Mouse (Mus musculus) midbrain, embryonic 14.5 days (tissue): ENCODE results near the gene 9230112D13Rik. TPM values are rescaled to one million over a fixed set of nuclear protein-coding genes. Genes with fewer than 3 reads are reported as not detected.

Source experiments
- ATAC-seq: fragments of 200-750 bp; cut with Nextera tagmentation; 2 replicates; pipeline ENCODE4 v1.8.0; 2017; ENCODE audit warnings: moderate number of reproducible peaks, moderate library complexity; ENCODE audit not compliant: low FRiP score, low TSS enrichment
- DNase-seq: peaks from one replicate; pipeline ENCODE4 v3.0.0-alpha.2; 2015
- H3K27ac ChIP-seq: fragments of 300-500 bp; sonication (generic); replicated peaks from 2 replicates; pipeline ENCODE4 v1.5.1; 2014; ENCODE audit warnings: mild to moderate bottlenecking, low read depth, low read length, moderate library complexity
- H3K27me3 ChIP-seq: fragments of 300-500 bp; sonication (generic); 2 replicates; pipeline ENCODE4 v1.6.1; 2014; ENCODE audit warnings: low read length, control low read depth, mixed read lengths; ENCODE audit not compliant: control insufficient read depth, insufficient read depth
- H3K36me3 ChIP-seq: fragments of 300-500 bp; sonication (generic); 2 replicates; pipeline ENCODE4 v1.6.1; 2014; ENCODE audit warnings: low read length, control low read depth; ENCODE audit not compliant: control insufficient read depth, insufficient read depth
- H3K4me1 ChIP-seq: fragments of 300-500 bp; sonication (generic); 2 replicates; pipeline ENCODE4 v1.6.1; 2014; ENCODE audit warnings: mild to moderate bottlenecking, antibody characterized with exemption, low read length, control low read depth; ENCODE audit not compliant: control insufficient read depth, insufficient read depth
- H3K4me2 ChIP-seq: fragments of 300-500 bp; sonication (generic); 2 replicates; pipeline ENCODE4 v1.6.1; 2014; ENCODE audit warnings: mild to moderate bottlenecking, low read length, moderate library complexity
- H3K4me3 ChIP-seq: fragments of 300-500 bp; sonication (generic); replicated peaks from 2 replicates; pipeline ENCODE4 v1.5.1; 2014; ENCODE audit warnings: low read depth, low read length
- H3K9ac ChIP-seq: fragments of 300-500 bp; sonication (generic); replicated peaks from 2 replicates; pipeline ENCODE4 v1.6.1; 2014; ENCODE audit warnings: mild to moderate bottlenecking, low read length, moderate library complexity
- H3K9me3 ChIP-seq: fragments of 300-500 bp; sonication (generic); 2 replicates; pipeline ENCODE4 v1.6.1; 2016; ENCODE audit warnings: low read length, control low read depth, mixed read lengths; ENCODE audit not compliant: control insufficient read depth
- WGBS: fragments of 180-500 bp; shearing (Covaris S2); extraction: QIAGEN DNeasy Blood & Tissue Kit; methylation state at CpG from one replicate; pipeline ENCODE4 v1.1.7; 2014; 5-methylcytosine and 5-hydroxymethylcytosine counted together
- polyA plus RNA-seq: library from polyadenylated mRNA; unstranded; fragments of >200 nt; fragmentation: Nextera tagmentation; extraction: Ambion mirVana; gene quantifications from 2 replicates; pipeline ENCODE4 v1.2.1, GENCODE M21; 2014

The 9230112D13Rik gene
- not detected in 2 replicates for polyA plus RNA-seq

DNA sequence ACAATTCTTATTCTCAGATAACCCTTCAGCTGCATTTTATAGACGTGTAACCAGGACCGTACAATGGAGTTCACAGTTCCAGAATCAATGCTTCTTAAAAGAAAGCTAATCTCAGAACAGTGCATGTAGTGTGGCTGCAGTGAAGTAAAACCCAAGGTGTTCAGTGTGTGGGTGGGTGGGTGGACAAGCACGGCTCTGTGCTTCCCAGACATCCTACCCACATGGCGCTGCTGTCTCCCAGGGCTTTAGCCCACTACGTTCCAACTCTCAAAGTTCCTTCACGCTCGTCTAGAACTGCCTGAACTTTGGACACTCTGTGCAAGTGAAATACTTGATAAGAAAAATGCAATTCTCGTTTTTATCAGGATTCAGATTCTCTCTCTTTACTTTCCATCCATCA lies at the start of gene 9230112D13Rik:
Gene 9230112D13Rik, minus strand, starts transcription at position 101 of the 400 bp plus-strand sequence.
- no peaks in the 10 kb centered on the region for H3K9me3 ChIP-seq
- ATAC-seq, result no peak
- no peaks in the 10 kb centered on the region for H3K27me3 ChIP-seq
- H3K27ac ChIP-seq, result no peak within 1 kb of the TSS
- no peak within 1 kb of the TSS for H3K4me2 ChIP-seq
- 92% methylated on average over 8 of the region's 8 CpGs for WGBS
- no peaks in the 10 kb centered on the region for H3K36me3 ChIP-seq
- no peak for DNase-seq
- H3K4me1 ChIP-seq, result no peaks in the 10 kb centered on the region
- no peak within 1 kb of the TSS for H3K9ac ChIP-seq
- H3K4me3 ChIP-seq, result no peak within 1 kb of the TSS

DNA sequence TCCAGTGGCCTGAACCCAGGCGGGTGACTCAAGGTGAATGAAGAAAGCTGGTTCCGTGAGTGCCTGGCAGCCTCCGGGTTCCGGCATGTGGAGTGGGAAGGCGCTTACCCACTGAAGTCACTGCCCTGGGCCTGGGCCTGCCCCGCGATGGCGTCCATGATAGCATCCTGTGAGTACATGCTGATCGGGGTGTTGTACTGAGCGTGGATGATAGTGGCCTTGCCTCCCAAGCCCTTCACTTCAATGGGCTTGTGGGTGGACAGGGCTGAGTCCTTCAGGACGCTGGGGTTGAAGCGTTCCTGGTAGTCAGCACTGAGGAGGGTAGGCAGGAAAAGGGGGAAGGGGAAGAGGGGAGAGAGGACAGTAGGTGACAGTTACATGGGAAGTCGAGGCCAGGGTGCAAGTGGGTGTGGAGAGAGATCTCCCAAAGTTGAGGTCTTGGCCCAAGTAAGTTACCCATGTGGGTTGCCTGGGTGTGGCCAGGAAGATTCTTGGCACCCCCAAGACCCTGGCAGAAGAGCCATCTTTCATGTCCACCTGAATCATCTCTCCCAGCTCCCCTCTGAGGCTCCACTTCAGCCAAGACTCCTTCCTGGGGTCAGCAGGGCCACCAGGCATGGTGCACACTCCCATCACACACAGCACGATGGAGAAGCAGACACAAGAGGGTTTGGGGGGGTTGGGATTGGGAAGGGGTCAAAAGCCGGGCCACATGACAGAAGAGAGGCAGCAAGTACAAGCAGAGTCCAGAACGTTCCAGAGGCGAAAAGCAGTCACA lies 49.2 kb upstream of the 9230112D13Rik start:
- Histone ChIP-seq H3K36me3 (no peaks in the 10 kb centered on the region), H3K4me2 (no peak overlapping the region), H3K4me1 (0 out of 2 replicates have a peak, but pooled peaks cover 3% of the 10 kb centered on the region), H3K27ac (no peak overlapping the region), H3K9me3 (no peaks in the 10 kb centered on the region), H3K9ac (no peak overlapping the region), H3K27me3 (no peaks in the 10 kb centered on the region), H3K4me3 (no peak overlapping the region)
- no peak for DNase-seq
- 86% methylated on average over 17 of the region's 17 CpGs for WGBS
- ATAC-seq, result no peak

DNA sequence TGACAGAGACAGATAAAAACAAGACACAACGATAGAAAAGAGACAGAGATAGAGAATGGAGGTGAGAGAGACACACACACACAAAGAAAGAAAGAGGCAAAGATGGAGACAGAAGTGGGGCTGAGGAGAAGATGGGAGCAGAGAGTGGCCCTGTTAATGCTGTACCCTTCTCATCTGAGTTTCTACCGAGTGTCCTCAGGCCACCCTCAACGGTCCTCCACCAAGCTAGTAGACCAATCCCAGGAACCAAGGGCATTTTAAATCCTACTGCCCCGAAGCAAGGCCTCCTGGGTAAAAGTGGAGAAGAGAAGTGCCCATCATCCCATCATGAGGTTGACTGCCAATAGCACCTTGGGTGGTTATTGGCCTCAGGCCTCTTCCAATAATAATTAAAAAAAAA lies 48.3 kb upstream of the 9230112D13Rik start:
- WGBS, result 83% methylated on average over 4 of the region's 4 CpGs
- Histone ChIP-seq H3K9ac (no peak overlapping the region), H3K4me2 (no peak overlapping the region), H3K36me3 (no peaks in the 10 kb centered on the region), H3K27me3 (no peaks in the 10 kb centered on the region), H3K27ac (no peak overlapping the region), H3K4me1 (0 out of 2 replicates have a peak, but pooled peaks cover 3% of the 10 kb centered on the region), H3K9me3 (no peaks in the 10 kb centered on the region), H3K4me3 (no peak overlapping the region)
- DNase-seq, result no peak
- ATAC-seq, result no peak

DNA sequence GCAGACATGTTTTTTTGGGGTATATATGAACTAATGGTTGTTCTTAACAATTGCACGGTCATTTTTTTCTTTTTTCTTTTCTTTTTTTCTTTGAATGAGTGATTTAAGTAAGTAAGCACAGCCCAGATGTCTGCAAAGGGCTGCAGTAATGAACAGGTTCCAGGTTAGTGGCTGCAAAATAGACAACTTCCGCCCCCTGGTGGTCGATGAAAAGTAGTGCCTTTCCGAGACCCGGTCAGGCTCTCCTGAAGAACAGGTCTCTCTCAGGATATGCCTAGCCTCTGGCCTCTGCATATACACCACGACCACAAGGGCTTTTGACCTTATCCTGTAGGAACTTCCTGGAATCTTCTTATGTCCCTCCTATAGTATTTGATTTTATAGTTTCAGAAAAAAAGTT lies 47.7 kb upstream of the 9230112D13Rik start:
- 0 out of 2 replicates have a peak, but pooled peaks cover 3% of the 10 kb centered on the region for H3K4me1 ChIP-seq
- H3K9ac ChIP-seq, result peak overlapping the region; percentile 30; the same call in 1 of the 2 replicates
- H3K27me3 ChIP-seq, result no peaks in the 10 kb centered on the region
- H3K4me3 ChIP-seq, result peak overlapping the region; percentile 29
- H3K4me2 ChIP-seq, result peak overlapping the region; percentile 66
- 1% methylated on average over 6 of the region's 6 CpGs for WGBS
- no peak overlapping the region for H3K27ac ChIP-seq
- peak; percentile 78; the same call in 1 of the 2 replicates for ATAC-seq
- H3K9me3 ChIP-seq, result no peaks in the 10 kb centered on the region
- H3K36me3 ChIP-seq, result no peaks in the 10 kb centered on the region
- DNase-seq, result peak; percentile 93

DNA sequence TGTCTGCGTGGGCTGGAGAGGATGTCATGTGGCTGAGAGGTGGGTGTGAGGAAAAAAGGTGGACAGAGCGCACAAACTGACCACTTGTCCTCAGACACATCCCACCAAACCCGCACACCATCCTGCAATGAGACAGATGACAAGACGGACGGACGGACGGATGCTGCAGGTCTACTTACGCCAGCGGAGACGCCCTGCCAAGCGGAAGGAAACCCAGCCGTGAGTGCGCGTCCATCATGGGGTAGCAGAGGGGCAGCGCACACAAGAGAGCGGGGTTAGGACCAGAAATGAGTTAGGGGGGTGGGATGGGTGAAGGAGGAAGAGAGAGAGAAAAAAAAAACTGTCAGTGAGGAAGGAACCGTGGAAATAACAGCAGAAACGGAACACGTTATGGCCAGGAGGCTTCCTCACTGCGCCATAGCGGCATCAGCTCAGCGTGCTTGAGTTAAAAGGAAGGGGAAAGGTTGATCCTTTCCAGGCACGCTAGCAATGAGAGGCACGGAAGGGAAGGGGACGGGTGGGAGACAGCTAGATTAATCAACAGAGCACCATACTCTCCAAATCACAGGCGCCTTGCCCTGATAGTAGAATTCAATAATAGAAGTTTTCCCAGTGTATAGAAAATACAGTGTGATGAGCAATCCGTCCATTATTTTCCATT lies 47.1 kb upstream of the 9230112D13Rik start:
- DNase-seq (peak; percentile 37), ATAC-seq (no peak)
- Histone ChIP-seq H3K4me1 (0 out of 2 replicates have a peak, but pooled peaks cover 3% of the 10 kb centered on the region), H3K27me3 (no peaks in the 10 kb centered on the region), H3K4me3 (peak overlapping the region; percentile 29), H3K9me3 (no peaks in the 10 kb centered on the region), H3K27ac (no peak overlapping the region), H3K36me3 (no peaks in the 10 kb centered on the region), H3K9ac (peak overlapping the region; percentile 30; the same call in 1 of the 2 replicates), H3K4me2 (peak overlapping the region; percentile 66)
- 38% methylated on average over 27 of the region's 27 CpGs for WGBS

DNA sequence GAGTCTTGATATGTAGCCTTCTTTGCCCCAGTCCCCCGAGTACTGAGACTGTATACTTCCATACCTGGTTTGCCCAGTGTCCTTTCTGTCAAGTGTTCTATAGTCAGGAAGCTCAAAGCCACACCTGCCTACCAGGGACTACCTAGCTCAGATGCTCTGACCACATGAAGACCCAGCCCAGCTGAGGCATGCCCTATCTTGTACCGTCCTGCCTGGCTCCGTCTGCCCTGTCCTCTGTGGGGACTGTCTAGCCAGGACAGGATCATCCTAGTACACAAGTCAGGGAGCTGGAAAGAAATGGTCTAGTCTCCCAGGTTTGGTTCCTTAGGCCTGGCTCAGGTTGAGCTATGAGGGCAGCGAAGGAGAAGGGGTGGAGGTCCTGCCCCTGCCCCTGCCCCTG lies 46.0 kb upstream of the 9230112D13Rik start:
- H3K4me3 ChIP-seq, result no peak overlapping the region
- no peaks in the 10 kb centered on the region for H3K9me3 ChIP-seq
- no peak for DNase-seq
- no peak overlapping the region for H3K27ac ChIP-seq
- H3K36me3 ChIP-seq, result no peaks in the 10 kb centered on the region
- no peaks in the 10 kb centered on the region for H3K27me3 ChIP-seq
- no peak overlapping the region for H3K4me2 ChIP-seq
- no peak overlapping the region for H3K9ac ChIP-seq
- H3K4me1 ChIP-seq, result 0 out of 2 replicates have a peak, but pooled peaks cover 3% of the 10 kb centered on the region
- ATAC-seq, result no peak
- 87% methylated on average over 4 of the region's 4 CpGs for WGBS

DNA sequence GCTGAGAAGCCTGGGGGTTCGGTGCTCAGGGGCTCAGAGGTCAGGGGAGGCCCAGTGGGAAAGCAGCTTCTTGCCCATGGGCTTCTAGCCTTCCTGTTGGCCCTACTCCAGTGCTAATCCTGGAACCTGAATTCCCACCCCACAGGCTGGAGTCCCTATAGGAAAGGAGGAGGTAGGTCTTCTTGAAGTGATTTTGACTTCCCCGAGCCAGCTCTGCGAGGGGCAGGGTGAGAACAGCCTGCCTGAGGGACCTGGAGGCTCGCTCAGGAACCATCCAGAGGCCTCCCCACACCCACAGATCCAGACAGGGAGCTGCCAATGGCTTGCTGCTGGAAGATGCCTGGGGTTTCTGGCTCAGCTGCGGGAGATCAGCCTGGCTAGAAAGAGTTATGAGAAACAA lies 45.1 kb upstream of the 9230112D13Rik start:
- ATAC-seq, result no peak
- H3K4me3 ChIP-seq, result no peak overlapping the region
- no peaks in the 10 kb centered on the region for H3K9me3 ChIP-seq

DNA sequence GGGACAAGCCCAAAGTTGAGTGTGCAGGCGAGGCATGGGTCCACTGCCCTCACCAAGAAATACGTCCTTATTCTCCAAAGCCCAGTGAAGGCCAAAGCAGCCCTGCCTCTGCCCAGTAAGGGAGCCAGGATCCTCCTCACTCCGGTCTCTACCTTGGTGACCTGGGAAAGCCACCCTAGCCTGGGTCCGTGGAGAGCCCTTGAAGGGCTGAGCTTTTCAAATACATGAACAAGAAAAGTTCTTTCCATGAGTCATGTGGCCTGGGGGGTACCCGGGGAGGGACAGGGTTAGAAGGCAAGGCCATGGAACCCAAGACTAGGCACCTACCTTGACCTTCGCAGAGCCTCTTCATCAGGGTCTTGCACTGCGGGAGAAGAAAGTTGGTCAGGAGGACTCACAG lies 43.9 kb upstream of the 9230112D13Rik start:
- H3K4me3 ChIP-seq, result no peak overlapping the region
- H3K9ac ChIP-seq, result no peak overlapping the region
- H3K27ac ChIP-seq, result no peak overlapping the region
- 0 out of 2 replicates have a peak, but pooled peaks cover 3% of the 10 kb centered on the region for H3K4me1 ChIP-seq
- ATAC-seq (no peak), DNase-seq (no peak)
- no peaks in the 10 kb centered on the region for H3K36me3 ChIP-seq
- H3K4me2 ChIP-seq, result no peak overlapping the region
- H3K27me3 ChIP-seq, result no peaks in the 10 kb centered on the region
- 94% methylated on average over 7 of the region's 7 CpGs for WGBS
- no peaks in the 10 kb centered on the region for H3K9me3 ChIP-seq

More for the DNA sequence above, 45.1 kb upstream of the 9230112D13Rik start:
- Histone ChIP-seq H3K9ac (no peak overlapping the region), H3K36me3 (no peaks in the 10 kb centered on the region), H3K27ac (no peak overlapping the region), H3K4me1 (0 out of 2 replicates have a peak, but pooled peaks cover 3% of the 10 kb centered on the region), H3K27me3 (no peaks in the 10 kb centered on the region), H3K4me2 (no peak overlapping the region)
- no peak for DNase-seq
- 66% methylated on average over 5 of the region's 5 CpGs for WGBS
